Mouse (Mus musculus) regulatory T cell (primary cell): ENCODE measurements around the gene Gatd1.
"Not testable (repeated sequence)": the region's sequence is repeated elsewhere in the genome, so short reads cannot be mapped to it uniquely, and the experiment has no call there.

Experiments
- in situ Hi-C: fragments of 300-600 bp; cut with MboI, MseI; formaldehyde crosslinking; loops from one replicate; pipeline ENCODE4 v1.15.1; 2025; ENCODE audit warnings: high pct_unique_total_duplicates

Gatd1 gene

DNA sequence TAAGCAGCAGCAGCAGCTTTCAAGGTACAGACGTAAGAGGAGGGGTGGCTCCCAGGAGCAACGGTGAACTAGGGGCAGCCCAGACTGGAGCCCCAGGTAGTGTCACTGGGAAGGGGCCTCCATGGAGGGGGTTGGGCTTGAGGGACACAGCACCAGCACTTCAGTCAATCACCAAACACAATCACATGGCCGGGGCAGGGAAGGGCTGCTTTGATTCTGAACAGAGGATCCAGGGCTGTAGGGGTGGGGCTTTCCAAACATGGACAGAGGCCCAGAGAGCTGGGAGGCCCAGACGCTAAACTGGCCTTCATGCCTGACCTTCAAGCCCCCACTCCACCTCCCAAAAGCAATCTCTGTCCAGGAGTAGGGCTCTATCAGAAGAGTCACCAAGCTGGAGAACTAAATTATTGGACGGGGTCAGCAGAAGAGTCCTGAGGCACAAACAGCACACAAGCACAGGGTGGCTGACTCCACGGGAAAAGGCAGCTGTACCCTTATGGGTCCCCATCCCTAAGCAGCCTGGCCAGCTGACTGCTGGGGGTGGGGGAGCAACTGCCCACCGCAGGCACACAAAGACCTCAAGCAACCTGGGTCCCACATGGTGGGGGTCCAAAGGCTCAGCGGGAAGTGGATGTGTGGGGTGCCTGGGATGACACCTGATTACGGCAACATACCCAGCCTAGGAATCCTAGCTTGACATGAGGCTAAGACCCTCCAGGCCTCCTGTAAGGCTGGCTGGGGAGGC lies 16.1 kb upstream of the Gatd1 start:
- in situ Hi-C loops, result loop anchor here (5.0 to 10.0 kb wide), 2 partner anchors 33 to 1295 kb away; partner anchors contain the start of gene Mtg1

DNA sequence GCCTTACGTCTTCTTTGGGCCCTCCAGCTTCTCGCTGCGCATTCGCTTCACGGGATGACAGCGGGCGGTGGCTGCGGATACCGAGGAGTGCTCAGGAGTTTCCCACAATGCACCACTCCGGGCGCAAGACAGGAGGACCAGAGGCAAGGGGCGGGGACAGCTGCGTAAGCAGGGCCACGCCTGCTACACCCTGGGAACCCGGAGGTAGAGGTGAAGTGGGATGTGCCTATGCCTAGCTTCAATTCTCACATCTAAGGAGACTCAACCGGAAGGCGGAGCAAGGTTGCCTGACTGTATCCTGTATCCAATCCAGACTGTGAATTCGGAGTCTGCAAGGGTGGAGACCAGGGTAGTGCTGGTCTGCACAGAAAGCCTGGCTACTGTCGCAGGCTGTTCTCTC lies 15.4 kb upstream of the Gatd1 start, which contains the start of gene Cend1:
Cend1 (minus strand) TSS at position 182 of the 400 bp plus-strand sequence.
- in situ Hi-C loops, result no loop called here

DNA sequence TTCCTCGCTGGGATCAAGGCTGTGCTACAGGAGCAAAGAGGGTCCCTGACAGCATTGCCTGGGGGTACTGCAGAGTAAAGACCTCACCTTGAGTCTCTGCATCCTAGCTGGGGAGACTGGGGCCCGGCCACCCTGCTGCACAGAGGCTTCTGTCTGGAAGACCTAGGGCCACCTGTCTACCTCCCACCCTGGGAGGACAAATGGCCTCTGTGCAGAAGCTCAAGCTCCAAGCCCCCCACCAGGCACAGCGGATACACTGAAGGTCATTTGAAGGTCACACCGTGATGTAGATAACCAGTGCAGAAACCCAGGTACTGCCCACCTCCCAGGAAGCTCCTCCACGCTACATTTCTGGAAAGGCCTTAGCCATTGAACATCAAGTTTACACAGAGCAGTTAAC lies 14.8 kb upstream of the Gatd1 start:
- in situ Hi-C loops, result no loop called here

DNA sequence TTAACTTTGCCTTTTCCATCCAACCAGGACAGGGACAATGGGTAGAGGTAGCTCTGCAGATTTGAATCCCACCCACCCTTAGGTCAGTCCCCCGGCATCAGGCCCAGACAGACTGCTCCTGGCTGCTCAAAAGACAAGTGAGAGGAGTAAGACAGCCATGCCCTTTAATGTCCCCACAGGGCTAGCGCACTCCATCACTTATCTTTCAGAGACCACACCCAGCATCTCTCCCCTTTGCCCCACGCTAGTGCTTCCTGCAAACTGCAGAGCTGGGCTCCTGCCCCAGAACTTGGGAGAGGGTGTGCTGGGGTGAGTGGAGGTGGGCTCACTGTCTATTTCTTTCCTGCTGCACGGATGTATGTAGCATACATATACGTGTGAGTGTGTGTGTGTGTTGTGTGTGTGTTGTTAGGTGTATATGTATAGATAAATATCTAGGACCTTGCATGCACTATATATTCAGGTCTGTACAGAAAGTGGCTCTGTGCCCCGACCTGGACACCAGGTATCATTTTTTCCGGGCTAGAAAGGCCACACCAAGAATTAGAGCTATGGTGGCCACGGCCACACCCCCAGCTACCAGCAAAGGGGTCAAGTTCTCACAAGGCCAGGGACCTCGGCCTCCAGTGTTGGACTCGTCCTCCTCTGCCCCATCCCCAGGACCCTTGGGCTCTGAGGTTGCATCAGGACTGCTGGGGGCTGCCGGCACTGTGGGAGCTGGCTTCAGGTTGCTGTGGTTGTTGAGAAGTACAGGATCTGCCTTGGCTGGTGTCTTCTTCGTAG lies 13.2 kb upstream of the Gatd1 start:
- in situ Hi-C loops, result no loop called here

DNA sequence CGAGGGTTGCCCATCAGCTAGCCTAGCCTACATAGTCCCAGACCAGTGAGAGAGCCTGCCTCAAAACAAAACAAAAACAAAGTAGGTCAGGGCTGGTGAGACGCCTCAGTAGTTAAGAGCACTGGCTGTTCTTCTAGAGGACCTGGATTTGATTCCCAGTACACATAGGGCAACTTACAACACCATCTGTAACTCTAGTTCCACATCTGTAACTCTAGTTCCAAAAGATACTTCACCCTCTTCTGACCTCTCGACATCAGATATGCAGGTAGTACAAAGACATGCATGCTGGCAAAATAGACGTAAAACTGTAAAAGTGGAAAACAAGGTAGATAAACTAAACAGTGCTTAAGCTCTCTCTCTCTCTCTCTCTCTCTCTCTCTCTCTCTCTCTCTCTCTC lies 9.9 kb upstream of the Gatd1 start:
- in situ Hi-C loops, result no loop called here

DNA sequence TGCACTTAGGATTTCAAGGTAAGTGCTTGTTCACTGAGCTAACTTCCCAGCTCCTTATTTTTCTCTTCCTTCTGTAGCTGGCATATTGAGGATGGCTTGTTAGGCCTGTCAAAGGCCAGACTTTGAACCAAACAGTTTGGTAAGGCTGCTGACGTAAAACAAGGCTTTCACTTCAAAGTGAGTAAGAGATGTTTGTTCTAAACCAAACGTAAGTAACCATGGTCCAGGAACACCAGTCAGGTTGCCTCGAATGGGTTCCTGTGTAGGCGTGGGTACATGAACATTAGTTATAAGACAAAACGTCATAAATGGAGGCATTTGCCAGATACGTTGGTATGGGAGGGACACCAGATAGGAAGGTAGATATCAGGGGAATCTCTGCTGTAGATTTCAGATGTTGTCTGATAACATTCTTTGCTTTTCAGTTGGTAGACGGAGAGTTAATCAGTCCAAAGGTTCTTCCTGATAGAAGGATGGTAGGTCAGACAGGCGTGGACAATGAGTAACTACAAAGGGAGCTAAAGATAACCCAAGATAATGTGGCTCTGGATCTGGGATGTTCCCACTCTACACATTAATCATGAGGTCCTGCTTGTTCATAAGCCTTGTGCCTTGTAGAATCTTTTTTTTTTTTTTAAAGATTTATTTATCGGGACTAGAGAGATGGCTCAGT lies 6.2 kb upstream of the Gatd1 start:
- in situ Hi-C loops, result no loop called here

DNA sequence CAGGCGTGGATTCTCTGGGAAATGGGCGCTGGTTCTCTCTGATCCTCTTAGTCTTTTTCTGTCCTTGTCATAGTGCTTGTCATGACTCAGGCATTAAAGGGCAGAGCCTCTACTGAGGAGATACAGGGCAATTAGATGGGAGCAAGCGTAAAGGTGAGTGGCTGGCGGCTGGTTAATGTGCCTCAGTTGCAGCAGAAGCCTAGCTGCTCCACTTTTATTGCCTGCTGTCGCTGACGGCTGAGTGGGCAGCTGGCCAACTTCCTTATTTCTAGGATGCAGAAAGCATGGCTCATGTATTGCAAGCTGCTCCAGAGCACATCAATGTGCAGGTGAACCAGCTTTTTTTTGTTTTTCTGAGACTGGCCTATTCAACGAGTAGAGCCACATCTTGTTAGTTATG lies 5.0 kb upstream of the Gatd1 start:
- in situ Hi-C loops, result no loop called here

DNA sequence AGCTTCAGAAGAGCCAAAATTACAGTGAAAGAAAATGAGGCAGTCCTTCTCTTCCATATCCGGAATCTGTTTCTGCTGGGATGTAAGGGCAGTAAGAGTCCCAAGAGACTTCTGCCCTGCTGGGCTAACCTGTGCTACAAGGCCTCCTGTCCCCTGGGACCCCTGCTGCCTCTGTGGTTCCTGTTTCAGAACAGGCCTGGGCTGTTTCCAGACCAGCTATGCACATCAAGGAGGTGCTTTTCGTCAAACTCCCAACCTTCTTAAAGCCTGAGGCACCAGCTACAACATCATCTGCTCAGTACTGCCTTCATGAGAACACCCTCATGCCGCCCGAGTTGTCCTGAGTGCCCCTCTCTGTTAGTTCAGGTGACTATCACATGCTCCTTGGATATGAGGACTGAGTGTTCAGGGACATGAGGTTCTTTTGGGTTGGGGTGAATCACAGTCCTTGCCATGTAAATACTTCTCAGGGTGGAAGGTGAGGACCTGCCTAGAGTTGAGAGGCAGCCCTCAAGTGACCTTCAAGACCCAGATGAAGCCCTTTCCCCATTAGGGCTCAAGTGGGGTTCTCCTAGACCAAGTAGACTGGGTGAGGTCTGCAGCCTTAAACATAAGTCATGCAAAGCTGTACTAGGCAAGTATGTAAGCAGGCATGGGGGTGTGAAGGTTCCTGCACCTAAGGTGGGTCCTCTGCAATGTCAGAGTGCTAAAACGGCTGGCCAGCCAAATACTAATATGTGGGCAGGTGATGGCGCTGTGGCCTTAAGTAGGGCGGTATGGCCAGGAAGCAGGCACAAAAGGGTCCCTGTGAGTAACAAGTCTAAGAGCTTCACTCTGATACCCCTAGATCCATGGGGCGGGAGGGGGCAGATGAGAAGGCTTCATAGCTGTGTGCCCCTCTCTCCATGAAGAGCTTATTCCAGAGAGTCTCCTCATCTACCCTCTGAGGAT lies 4.1 kb upstream of the Gatd1 start:
- in situ Hi-C loops, result no loop called here

DNA sequence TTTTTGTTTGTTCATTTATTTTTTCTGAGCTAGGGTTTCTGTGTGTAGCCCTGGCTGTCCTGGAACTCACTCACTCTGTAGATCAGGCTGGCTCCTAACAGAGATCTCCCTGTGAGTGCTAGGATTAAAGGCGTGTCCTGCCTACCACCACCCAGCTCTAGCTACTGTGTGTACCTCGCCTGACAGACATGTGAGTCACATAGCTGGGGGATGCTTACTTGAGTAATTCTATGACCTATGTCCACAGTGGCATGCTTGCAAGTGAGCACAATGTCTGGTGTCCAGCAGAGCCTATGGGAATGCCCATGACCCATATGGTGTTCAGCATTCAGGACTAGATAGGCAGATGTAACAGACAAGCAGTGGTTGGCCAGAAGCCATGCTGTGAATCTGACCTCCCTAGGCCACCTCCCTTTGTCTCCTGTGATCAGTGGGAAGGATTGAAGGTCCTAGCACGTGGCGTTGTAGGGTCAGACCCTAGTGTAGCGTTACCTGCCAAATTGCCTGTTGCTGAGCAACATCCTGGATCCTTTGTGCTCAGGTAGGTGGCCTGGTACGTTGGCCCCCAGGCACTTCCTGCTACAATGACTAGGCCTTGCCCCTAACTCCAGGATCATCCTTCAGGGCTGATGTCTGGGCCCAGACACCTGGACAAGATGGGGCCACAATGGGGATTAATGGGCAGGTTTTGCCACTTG lies 2.4 kb upstream of the Gatd1 start:
- in situ Hi-C loops, result no loop called here

DNA sequence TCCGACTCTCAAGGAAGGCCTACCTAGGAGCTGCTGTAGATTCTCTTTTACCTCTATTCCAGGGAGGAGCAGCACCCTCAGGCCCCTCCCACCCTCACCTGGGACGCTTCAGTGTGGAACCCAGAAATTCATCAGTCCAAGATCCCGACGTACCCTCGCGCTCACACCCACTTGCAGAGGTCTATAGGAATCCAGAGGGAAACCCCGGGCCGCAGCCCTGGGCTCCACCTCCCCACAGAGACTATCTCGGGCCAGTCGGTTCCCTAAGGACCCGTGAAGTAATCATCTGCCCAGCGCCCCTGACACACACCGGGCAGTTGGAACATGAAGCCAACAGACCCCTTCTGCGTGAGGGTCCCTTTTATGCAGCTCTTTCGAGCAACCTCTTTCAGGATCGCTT lies 605 bp downstream of the Gatd1 start:
- in situ Hi-C loops, result no loop called here

DNA sequence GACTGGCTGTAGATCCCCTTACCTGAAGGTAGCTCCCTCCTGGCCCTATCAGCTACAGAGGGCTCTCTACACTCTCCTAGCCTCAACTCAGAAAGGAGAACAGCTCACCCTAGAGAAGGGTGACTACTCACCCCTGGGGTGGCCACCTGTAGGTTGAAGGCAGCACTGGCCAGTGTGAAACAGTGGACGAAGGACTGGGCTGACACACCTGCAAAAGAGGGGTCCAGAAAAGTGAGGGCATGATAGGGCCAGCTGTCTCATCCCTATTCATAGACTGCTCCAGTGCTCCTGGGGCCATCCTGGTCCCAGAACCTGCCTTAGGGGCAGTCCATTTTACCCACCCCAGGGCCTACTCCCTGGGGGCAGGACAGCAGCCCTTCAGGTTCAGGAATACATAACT lies 2.3 kb downstream of the Gatd1 start:
- in situ Hi-C loops, result no loop called here

DNA sequence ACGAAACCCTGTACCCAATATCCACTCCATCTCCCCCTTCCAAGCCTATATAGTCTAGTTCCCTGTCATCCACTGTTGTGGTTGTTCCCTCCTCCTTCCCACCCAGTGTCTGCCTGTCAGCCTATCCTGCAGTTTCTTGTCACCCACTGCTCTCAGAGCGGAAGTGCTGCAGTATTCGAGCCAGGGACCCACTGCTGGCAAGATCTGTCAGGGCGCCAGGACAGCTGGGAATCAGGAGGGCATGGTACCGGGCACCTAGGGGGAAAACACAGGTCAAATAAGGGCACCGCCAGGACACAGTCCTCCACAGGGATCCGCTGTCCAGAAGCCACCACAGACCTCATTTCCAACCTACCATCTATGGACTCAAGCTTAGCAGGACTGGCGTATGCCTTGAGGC lies 3.3 kb downstream of the Gatd1 start:
- in situ Hi-C loops, result no loop called here

DNA sequence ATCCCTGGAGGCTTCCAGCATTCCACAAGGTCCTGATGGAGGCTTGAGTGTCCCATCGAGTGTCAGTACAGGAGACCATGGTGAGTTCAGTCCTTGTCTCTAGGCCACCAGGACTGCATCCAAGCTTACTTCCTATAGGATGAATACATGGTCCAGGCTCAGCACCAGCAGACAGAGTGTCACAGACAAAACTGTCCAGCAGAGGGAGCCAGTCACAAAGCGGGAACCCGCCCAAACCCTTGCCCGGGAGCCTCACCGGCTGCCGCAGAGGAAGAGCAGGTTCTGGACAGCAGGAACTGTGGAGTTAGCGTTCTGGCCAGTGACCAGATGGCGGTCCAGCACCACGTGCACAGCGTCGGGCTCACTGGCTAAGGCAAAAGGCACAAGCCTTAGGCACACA lies 5.1 kb downstream of the Gatd1 start:
- in situ Hi-C loops, result no loop called here

DNA sequence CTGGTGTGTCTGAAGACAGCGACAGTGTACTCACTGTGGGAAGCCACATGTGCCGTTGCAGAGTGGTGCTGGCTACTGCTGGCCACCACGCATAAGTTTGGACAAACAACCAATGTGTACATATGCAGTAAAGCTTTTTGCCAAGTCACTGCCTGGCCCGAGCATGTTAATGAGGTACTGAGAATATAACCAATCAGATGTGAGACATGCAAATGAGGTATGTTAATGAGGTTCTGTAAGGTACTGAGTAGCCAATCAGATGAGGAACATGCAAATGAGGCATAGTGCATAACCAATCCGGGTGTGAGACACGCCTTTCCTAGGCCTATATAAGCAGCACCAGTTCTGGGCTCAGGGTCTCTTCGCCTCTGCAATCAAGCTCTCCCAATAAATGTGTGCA lies 6.3 kb downstream of the Gatd1 start:
- in situ Hi-C loops, result not testable (repeated sequence)

DNA sequence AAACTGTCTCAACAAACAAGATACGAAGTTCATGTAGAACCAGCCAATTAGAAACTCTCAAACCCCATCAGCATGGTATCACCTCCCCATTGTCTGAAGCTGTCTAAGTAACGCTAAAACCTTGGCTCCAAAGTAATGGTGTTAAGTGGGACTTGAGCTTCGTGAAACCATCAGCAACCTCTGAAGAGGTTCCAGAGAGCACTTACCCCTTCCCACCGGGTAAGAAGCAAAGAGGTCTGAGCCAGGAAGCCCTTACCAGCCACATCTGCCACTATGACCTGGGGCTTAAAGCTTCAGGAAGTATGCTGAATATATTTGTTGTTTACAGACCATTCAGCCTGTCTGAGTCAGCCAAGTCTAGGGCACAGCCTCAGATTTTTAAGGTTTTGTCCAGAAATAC lies 8.5 kb downstream of the Gatd1 start:
- in situ Hi-C loops, result no loop called here

DNA sequence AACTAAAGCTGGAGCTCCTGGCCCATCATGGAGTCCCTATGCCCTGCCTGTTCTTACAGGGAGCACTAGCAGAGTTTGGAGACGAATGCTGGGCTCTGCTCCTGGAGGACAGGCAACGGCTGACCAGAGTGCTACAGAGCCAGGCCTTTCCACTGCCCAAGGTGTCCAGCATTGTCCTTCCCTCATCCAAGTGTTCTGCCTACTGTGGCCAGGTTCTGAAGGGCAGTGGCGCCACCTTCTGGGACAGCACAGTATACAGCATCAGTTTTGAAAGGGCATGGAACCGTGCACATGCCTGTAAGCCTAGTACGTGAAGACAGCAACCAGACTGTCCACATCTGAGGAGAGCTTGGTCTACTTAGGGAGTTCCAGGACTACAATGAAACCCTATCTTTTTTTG lies 10.6 kb downstream of the Gatd1 start:
- in situ Hi-C loops, result no loop called here

DNA sequence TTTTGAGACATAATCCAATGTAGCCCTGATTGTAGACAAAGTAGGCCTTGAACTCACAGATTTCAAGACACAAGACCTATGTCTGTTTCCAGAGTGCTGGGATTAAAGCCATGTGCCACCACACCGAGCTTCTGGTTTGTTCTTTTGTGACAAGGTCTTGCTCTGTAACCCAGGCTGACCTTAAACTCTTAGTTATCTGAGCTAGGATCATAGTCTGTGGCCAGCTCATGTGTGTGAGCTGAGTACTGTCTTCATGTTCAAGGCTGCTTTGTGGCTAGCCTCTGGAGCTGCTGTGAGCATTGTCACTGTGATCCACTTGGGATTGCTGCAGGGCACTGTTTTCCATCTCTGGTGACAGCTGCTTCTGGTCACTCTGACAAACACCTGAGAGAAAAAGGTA lies 18.6 kb downstream of the Gatd1 start:
- in situ Hi-C loops, result loop anchor here (5.0 kb wide), 1 partner anchor 37 kb away; no protein-coding TSS in a partner anchor

DNA sequence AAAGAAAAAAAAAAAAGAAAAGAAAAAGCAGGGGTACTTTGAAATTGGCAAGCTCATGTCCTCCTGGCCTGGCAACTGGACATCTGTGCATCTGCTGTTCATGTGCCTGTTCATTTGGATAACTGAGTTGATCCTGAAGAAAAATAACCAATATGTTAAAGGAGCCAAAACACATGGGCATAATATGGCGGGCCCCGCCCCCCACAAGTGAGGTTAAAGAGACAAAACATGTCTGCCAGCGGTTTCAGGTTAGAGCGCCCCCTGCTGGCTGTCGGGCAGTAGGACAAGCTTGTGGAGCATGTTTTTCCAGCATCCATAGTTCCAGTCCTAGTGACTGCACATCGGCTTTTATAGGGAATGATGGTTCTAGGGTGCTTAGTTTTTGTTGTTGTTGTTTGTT lies 19.2 kb downstream of the Gatd1 start:
- in situ Hi-C loops, result loop anchor here (5.0 kb wide), 1 partner anchor 38 kb away; no protein-coding TSS in a partner anchor

DNA sequence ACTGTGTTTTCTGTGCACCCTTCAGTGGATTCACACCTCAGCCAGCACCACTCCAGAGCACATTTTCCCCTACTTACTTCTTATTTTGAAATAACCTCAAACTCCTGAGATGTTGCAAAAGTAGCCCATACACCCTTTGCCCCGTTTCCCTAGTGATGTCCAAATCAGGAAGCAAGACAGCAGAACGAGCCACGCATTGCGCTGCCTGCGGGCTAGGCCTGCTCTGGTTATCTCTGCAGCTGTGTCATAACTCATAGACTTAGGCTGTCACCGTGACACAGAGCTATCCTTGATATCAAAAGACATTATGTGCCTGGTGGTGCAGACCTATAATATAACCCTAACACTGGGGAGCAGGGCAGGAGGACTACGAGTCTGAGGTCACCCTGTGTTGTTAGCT lies 19.8 kb downstream of the Gatd1 start:
- in situ Hi-C loops, result no loop called here

DNA sequence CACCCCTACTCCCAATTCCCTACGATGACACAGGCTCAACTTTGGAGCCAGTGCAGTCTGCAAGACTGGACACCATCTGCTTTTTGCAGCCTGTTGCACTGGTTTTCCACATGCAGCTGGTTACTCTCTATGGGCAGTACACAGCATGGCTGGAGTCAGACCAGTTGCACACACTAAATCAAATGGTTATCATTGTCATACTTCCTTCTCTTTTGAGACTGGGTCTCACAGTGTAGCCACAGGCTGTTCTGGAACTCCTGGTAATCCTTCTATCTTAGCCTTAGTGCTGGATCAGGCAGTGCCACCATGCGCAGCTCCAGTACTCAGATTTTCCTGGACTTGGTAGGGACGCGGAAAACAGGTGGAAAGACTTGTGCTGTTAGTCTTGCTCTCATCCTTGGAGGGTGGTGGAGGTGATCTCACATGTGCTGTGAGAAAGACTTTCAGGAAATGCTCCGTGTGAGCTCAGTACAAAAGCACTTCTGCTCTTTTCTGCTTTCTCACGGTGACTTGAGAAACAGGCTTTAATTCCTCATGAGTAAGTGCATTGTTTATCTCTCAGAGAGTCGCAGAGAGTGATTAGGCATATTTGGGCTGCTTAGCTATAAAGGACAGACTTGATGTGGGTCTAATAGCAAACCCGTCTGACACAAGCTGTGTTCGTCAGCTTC lies 21.2 kb downstream of the Gatd1 start:
- in situ Hi-C loops, result no loop called here
